Mouse (Mus musculus): Measurements from ENCODE around the gene Nhlrc2.
"Not testable (repeated sequence)": the region's sequence is repeated elsewhere in the genome, so short reads cannot be mapped to it uniquely, and the experiment has no call there.

Gene Nhlrc2

GRCm38 (mm10) chr19:56548230-56549032, at the start of gene Nhlrc2:
Gene Nhlrc2 (plus strand): TSS chr19:56548261.
- DNase-seq (ENCODE audit: low read depth, low spot score) = peak; percentile 82

GRCm38 (mm10) chr19:56503069-56503468, 45.0 kb upstream of the Nhlrc2 start:
- DNase-seq (ENCODE audit: low read depth, low spot score) = not testable (repeated sequence)

- not testable (repeated sequence) for DNase-seq (ENCODE audit: low read depth, low spot score)
Observed at GRCm38 (mm10) chr19:56503525-56503924, 44.5 kb upstream of the Nhlrc2 start.

GRCm38 (mm10) chr19:56511207-56511606, 36.9 kb upstream of the Nhlrc2 start:
- not testable (repeated sequence) for DNase-seq (ENCODE audit: low read depth, low spot score)

- not testable (repeated sequence) for DNase-seq (ENCODE audit: low read depth, low spot score)
Observed at GRCm38 (mm10) chr19:56513527-56513926, 34.5 kb upstream of the Nhlrc2 start.

GRCm38 (mm10) chr19:56519408-56519807, 28.7 kb upstream of the Nhlrc2 start:
- not testable (repeated sequence) for DNase-seq (ENCODE audit: low read depth, low spot score)

- DNase-seq (ENCODE audit: low read depth, low spot score) = not testable (repeated sequence)
Observed at GRCm38 (mm10) chr19:56530529-56530928, 17.5 kb upstream of the Nhlrc2 start.

- no peak for DNase-seq (ENCODE audit: low read depth, low spot score)
Observed at GRCm38 (mm10) chr19:56531251-56531650, 16.8 kb upstream of the Nhlrc2 start.

GRCm38 (mm10) chr19:56533291-56534071, 14.6 kb upstream of the Nhlrc2 start:
- no peak for DNase-seq (ENCODE audit: low read depth, low spot score)

- no peak for DNase-seq (ENCODE audit: low read depth, low spot score)
Observed at GRCm38 (mm10) chr19:56534337-56534736, 13.7 kb upstream of the Nhlrc2 start.

- no peak for DNase-seq (ENCODE audit: low read depth, low spot score)
Observed at GRCm38 (mm10) chr19:56535064-56535463, 13.0 kb upstream of the Nhlrc2 start.

GRCm38 (mm10) chr19:56535765-56536164, 12.3 kb upstream of the Nhlrc2 start:
- DNase-seq (ENCODE audit: low read depth, low spot score) = no peak

- no peak for DNase-seq (ENCODE audit: low read depth, low spot score)
Observed at GRCm38 (mm10) chr19:56543320-56543719, 4.7 kb upstream of the Nhlrc2 start.

- no peak for DNase-seq (ENCODE audit: low read depth, low spot score)
Observed at GRCm38 (mm10) chr19:56544681-56545388, 3.2 kb upstream of the Nhlrc2 start.

- DNase-seq (ENCODE audit: low read depth, low spot score) = no peak
Observed at GRCm38 (mm10) chr19:56546031-56546430, 2.0 kb upstream of the Nhlrc2 start.

GRCm38 (mm10) chr19:56547456-56548229, 418 bp upstream of the Nhlrc2 start, which contains the start of gene Dclre1a:
Gene Dclre1a (minus strand): TSS chr19:56548222.
- DNase-seq (ENCODE audit: low read depth, low spot score) = peak; percentile 59

- DNase-seq (ENCODE audit: low read depth, low spot score) = peak; percentile 23
Observed at GRCm38 (mm10) chr19:56549033-56549680, 1.1 kb downstream of the Nhlrc2 start.

- DNase-seq (ENCODE audit: low read depth, low spot score) = no peak
Observed at GRCm38 (mm10) chr19:56553177-56553576, 5.1 kb downstream of the Nhlrc2 start.

GRCm38 (mm10) chr19:56555972-56556371, 7.9 kb downstream of the Nhlrc2 start:
- DNase-seq (ENCODE audit: low read depth, low spot score) = no peak

- no peak for DNase-seq (ENCODE audit: low read depth, low spot score)
Observed at GRCm38 (mm10) chr19:56562433-56563138, 14.5 kb downstream of the Nhlrc2 start.
